In genomic region chr1:79710216-79710615, GRCm38 (mm10) we compare ENCODE assay signal across 18 mouse cellular contexts. TPM values are rescaled to one million over a fixed set of nuclear protein-coding genes. Genes with fewer than 3 reads are reported as not detected.
DNase-seq lines count a peak whose midpoint lies in the region; ATAC-seq and TF ChIP-seq lines count a peak whose summit lies in the region.
"Had no signal": no experiment of that assay in that cellular context is flagged by ENCODE, and none has a peak within 500 bp of the region (broad histone marks: within the 10 kb centered on the region; RNA-seq: fewer than 3 reads in every experiment).

No protein-coding gene starts in this region.

- H3K36me3 ChIP-seq in forebrain, postnatal 0 days (ENCODE audit: insufficient read depth), result peaks cover 49% of the 10 kb centered on the region
- H3K36me3 ChIP-seq in forebrain, embryonic 10.5 days (replicated peaks), result peaks cover 27% of the 10 kb centered on the region
- peaks cover 43% of the 10 kb centered on the region for H3K36me3 ChIP-seq in embryonic facial prominence, embryonic 13.5 days
- peaks cover 21% of the 10 kb centered on the region for H3K36me3 ChIP-seq in lung, postnatal 0 days (ENCODE audit: insufficient read depth, low read length)

- no peaks in the 10 kb centered on the region for H3K9me3 ChIP-seq in forebrain, postnatal 0 days (ENCODE audit: low read length)
- no peaks in the 10 kb centered on the region for H3K9me3 ChIP-seq in forebrain, embryonic 10.5 days
- H3K9me3 ChIP-seq in embryonic facial prominence, embryonic 13.5 days, result no peaks in the 10 kb centered on the region
- H3K9me3 ChIP-seq in lung, postnatal 0 days (ENCODE audit: low read length), result no peaks in the 10 kb centered on the region
- H3K9me3 ChIP-seq: heart, embryonic 13.5 days; hindbrain, embryonic 12.5 days; limb, embryonic 12.5 days; midbrain, embryonic 15.5 days had no signal

- no peak overlapping the region for H3K9ac ChIP-seq in forebrain, postnatal 0 days
- no peak overlapping the region for H3K9ac ChIP-seq in embryonic facial prominence, embryonic 13.5 days
- no peak overlapping the region for H3K9ac ChIP-seq in lung, postnatal 0 days (replicated peaks; ENCODE audit: low read depth)
- H3K9ac ChIP-seq: heart, embryonic 13.5 days; hindbrain, embryonic 12.5 days; limb, embryonic 12.5 days; midbrain, embryonic 15.5 days had no signal

- H3K4me2 ChIP-seq in forebrain, postnatal 0 days (ENCODE audit: low read depth), result no peak overlapping the region
- no peak overlapping the region for H3K4me2 ChIP-seq in embryonic facial prominence, embryonic 13.5 days
- H3K4me2 ChIP-seq in lung, postnatal 0 days (replicated peaks; ENCODE audit: low read depth, low read length), result no peak overlapping the region
- H3K4me2 ChIP-seq: heart, embryonic 13.5 days; hindbrain, embryonic 12.5 days; limb, embryonic 12.5 days; midbrain, embryonic 15.5 days had no signal

- TF ChIP-seq EP300 in lung, postnatal 0 days (IDR thresholded peaks at IDR 0.05), result no peak

- 0 out of 2 replicates have a peak, but pooled peaks have one; percentile 11 for ATAC-seq in forebrain, postnatal 0 days
- ATAC-seq in embryonic facial prominence, embryonic 13.5 days (ENCODE audit: insufficient number of reproducible peaks, insufficient read depth, low FRiP score, low TSS enrichment, low read depth), result no peak
- no peak for ATAC-seq in lung, postnatal 0 days

- H3K27me3 ChIP-seq in forebrain, postnatal 0 days (ENCODE audit: insufficient read depth, low read length), result no peaks in the 10 kb centered on the region
- no peaks in the 10 kb centered on the region for H3K27me3 ChIP-seq in forebrain, embryonic 10.5 days (ENCODE audit: poor library complexity, severe bottlenecking)
- no peaks in the 10 kb centered on the region for H3K27me3 ChIP-seq in embryonic facial prominence, embryonic 13.5 days
- no peaks in the 10 kb centered on the region for H3K27me3 ChIP-seq in lung, postnatal 0 days (replicated peaks; ENCODE audit: insufficient read depth, low read length)
- H3K27me3 ChIP-seq: heart, embryonic 13.5 days; hindbrain, embryonic 12.5 days; limb, embryonic 12.5 days; midbrain, embryonic 15.5 days had no signal

- H3K27ac ChIP-seq in forebrain, postnatal 0 days (ENCODE audit: low read depth, low read length), result no peak overlapping the region
- no peak overlapping the region for H3K27ac ChIP-seq in forebrain, embryonic 10.5 days
- peak overlapping the region; percentile 59; the same call in 1 of the 2 replicates for H3K27ac ChIP-seq in layer of hippocampus, adult 2 months
- H3K27ac ChIP-seq in embryonic facial prominence, embryonic 13.5 days, result 0 out of 2 replicates have a peak overlapping the region, but pooled peaks have one; percentile 28
- no peak overlapping the region for H3K27ac ChIP-seq in lung, postnatal 0 days (ENCODE audit: low read length)
- H3K27ac ChIP-seq: hindbrain, embryonic 12.5 days; midbrain, embryonic 15.5 days had no signal

- no peak overlapping the region for H3K4me3 ChIP-seq in forebrain, postnatal 0 days (ENCODE audit: low read depth, low read length)
- no peak overlapping the region for H3K4me3 ChIP-seq in forebrain, embryonic 10.5 days
- no peak overlapping the region for H3K4me3 ChIP-seq in layer of hippocampus, adult 2 months
- no peak overlapping the region for H3K4me3 ChIP-seq in embryonic facial prominence, embryonic 13.5 days
- no peak overlapping the region for H3K4me3 ChIP-seq in lung, postnatal 0 days (ENCODE audit: low read depth, low read length)
- H3K4me3 ChIP-seq: heart, embryonic 13.5 days; hindbrain, embryonic 12.5 days; limb, embryonic 12.5 days; midbrain, embryonic 15.5 days had no signal

- 0 out of 2 replicates have a peak, but pooled peaks cover 5% of the 10 kb centered on the region for H3K4me1 ChIP-seq in forebrain, postnatal 0 days (ENCODE audit: insufficient read depth)
- no peaks in the 10 kb centered on the region for H3K4me1 ChIP-seq in forebrain, embryonic 10.5 days
- peaks cover 11% of the 10 kb centered on the region; the same call in 1 of the 2 replicates for H3K4me1 ChIP-seq in embryonic facial prominence, embryonic 13.5 days
- H3K4me1 ChIP-seq in lung, postnatal 0 days (ENCODE audit: insufficient read depth, low read depth, low read length), result no peaks in the 10 kb centered on the region; the same call in 1 of the 2 replicates
- H3K4me1 ChIP-seq: hindbrain, embryonic 12.5 days; limb, embryonic 12.5 days had no signal

- no peak for TF ChIP-seq CTCF in forebrain, postnatal 0 days (IDR thresholded peaks at IDR 0.05; ENCODE audit: low read depth)
- no peak for TF ChIP-seq CTCF in layer of hippocampus, adult 2 months (conservative IDR thresholded peaks at IDR 0.05)
- no peak for TF ChIP-seq CTCF in lung, postnatal 0 days (IDR thresholded peaks at IDR 0.05)

- 58% methylated on average over 8 of the region's 8 CpGs for WGBS in forebrain, postnatal 0 days
- WGBS in forebrain, embryonic 10.5 days, result 94% methylated on average over 8 of the region's 8 CpGs
- 79% methylated on average over 8 of the region's 8 CpGs for WGBS in embryonic facial prominence, embryonic 13.5 days
- WGBS in lung, postnatal 0 days, result 80% methylated on average over 8 of the region's 8 CpGs

- DNase-seq in forebrain, postnatal 0 days, result no peak
- DNase-seq in forebrain, embryonic 10.5 days (ENCODE audit: extremely low spot score, low spot score), result no peak
- DNase-seq in layer of hippocampus, adult 2 months (ENCODE audit: low spot score in 2 of 2), result no peak
- DNase-seq in layer of hippocampus, postnatal 10 days (ENCODE audit: low spot score in 2 of 2), result no peak
- DNase-seq in thymus, postnatal 0 days (ENCODE audit: low spot score), result peak; percentile 27
- no peak for DNase-seq in cerebellum, postnatal 25 days
- no peak for DNase-seq in lung, postnatal 0 days (ENCODE audit: low spot score)
- DNase-seq: B cell, adult 2 months; cerebellum, adult 11 months; gastrocnemius, postnatal 25 days; kidney, adult 11 months; lung, adult 18-20 months; lung, postnatal 4 days had no signal

RNA-seq across cellular contexts. Expression of gene Ap1s3, which starts 38.4 kb away (rescaled TPM):
- 0.43 and 3.2 TPM in 2 replicates for total RNA-seq in forebrain, postnatal 0 days (2014; rRNA removed)
- 0.13 TPM in 1 of 2 replicates, not detected in the other for polyA plus RNA-seq in forebrain, postnatal 0 days (2015; fragmentation: Nextera tagmentation; extraction: Ambion mirVana)
- 0.31 and 0.47 TPM in 2 replicates for polyA plus RNA-seq in forebrain, embryonic 10.5 days (2016; fragmentation: Nextera tagmentation; extraction: Ambion mirVana)
- total RNA-seq in layer of hippocampus, adult 2 months (2021), result 1 to 10 TPM; 2.0 to 3.3 TPM
- 1 to 10 TPM; 1.7 to 2.1 TPM for total RNA-seq in layer of hippocampus, postnatal 10 days (2021)
- 0.51 and 1.3 TPM in 2 replicates for polyA plus RNA-seq in embryonic facial prominence, embryonic 13.5 days (2015; fragmentation: Nextera tagmentation; extraction: Ambion mirVana)
- 1.2 and 1.3 TPM in 2 replicates for polyA plus RNA-seq in thymus, postnatal 0 days (2015; fragmentation: Nextera tagmentation; extraction: Ambion mirVana)
- 1.2 and 1.6 TPM in 2 replicates for polyA plus RNA-seq in lung, postnatal 0 days (2015; fragmentation: Nextera tagmentation; extraction: Ambion mirVana)
- total RNA-seq: gastrocnemius, postnatal 25 days had no signal

Comparison
In these comparisons a context has a peak if more than half of its experiments do, and no peak if none do; other contexts are left out.
1. H3K27ac ChIP-seq: peak in layer of hippocampus, adult 2 months (single experiment) and embryonic facial prominence, embryonic 13.5 days (single experiment); none in forebrain, postnatal 0 days (single experiment), forebrain, embryonic 10.5 days (single experiment) and lung, postnatal 0 days (single experiment).